Mouse (Mus musculus) G1E-ER4 (cell line): ENCODE measurements around the gene Fbxo28. TPM values are rescaled to one million over a fixed set of nuclear protein-coding genes. Genes with fewer than 3 reads are reported as not detected.

ENCODE experiments used
- GATA1 ChIP-seq: IDR thresholded peaks from one replicate; pipeline ENCODE4 v1.8.0; 2012; ENCODE audit warnings: low read length, inconsistent platforms
- polyA plus RNA-seq: library from polyadenylated mRNA; stranded (reverse); fragments of >175 nt; gene quantifications from 2 replicates; pipeline ENCODE4 v1.2.3, GENCODE M21; 2012

Gene Fbxo28
- polyA plus RNA-seq, 1 experiment: 54.8 TPM

DNA sequence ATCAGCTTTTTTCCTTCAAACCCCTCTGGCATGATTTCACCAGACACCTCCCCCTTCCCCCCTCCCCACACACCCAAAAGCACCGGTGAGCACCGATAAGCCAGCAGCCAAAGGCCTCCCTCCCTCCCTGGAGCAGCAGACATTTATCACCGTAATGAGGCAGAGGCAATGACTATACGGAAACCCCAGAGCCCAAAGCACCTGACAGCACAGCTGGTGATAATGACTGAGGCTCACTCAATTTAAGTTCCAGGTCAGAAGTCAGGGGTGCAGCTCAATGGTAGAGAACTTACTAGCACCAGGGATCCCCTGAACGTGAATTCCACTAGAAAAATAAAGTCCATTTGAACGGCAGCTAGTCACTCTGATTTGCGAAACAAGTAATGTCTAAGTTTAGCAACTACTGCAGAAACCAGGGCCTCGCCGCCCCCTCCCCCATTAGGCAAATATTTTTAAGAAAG lies 60.1 kb downstream of the Fbxo28 start:
- TF ChIP-seq GATA1: no peak

DNA sequence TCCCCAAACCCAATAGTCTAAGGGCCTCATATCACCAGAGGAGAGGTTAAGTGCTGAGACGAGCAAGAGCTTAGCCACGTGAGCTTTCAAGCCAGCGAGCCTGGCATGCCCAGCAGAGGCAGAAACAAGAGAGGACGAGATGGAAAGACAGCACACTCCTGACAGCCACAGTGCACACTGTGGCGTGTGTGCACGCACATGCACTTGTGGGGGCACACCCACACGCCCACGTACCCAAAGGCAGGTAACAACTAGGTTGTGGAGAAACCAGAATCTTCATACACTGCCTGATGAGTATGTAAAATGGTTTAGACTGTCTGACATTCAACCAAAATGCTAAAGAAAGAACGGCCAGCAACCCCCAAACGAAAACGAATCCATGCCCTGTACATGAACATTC lies 60.9 kb downstream of the Fbxo28 start:
- no peak for TF ChIP-seq GATA1

DNA sequence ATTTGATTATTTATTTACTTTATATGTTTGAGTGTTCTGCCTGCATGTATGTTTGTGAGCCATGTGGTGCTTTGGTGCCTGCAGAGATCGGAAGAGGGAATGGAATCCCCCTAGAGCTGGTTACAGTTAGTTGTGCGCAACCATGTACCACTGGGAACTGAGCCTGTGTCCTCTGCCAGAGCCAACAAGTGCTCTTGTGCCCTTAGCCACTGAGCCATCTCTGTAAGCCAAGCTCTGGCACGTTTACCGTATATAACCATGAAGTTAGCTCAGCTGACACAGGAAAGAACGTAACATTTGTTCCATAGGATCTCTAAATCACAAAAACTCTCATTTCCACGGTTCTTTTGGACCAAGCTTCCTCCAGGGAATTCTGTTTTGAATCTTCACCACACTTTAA lies 61.4 kb downstream of the Fbxo28 start:
- no peak for TF ChIP-seq GATA1

DNA sequence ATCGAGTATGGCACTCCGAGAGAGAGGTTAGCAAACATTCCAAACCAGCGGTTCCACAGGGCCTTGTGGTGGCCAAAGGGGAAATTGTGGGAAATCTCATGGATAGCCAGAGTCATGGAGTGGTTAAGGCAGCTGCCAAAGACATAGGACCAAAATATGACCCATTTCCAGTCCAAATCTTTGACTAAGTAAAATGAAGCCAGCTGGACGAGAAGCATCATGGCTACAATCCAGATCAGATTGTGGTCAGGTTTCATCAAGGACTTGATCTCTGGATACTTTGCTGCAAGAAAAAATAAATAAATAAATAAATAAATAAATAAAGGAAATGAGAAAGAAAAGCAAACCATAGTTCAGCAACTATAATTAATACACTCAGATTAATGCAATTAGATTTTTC lies 62.0 kb downstream of the Fbxo28 start:
- no peak for TF ChIP-seq GATA1

DNA sequence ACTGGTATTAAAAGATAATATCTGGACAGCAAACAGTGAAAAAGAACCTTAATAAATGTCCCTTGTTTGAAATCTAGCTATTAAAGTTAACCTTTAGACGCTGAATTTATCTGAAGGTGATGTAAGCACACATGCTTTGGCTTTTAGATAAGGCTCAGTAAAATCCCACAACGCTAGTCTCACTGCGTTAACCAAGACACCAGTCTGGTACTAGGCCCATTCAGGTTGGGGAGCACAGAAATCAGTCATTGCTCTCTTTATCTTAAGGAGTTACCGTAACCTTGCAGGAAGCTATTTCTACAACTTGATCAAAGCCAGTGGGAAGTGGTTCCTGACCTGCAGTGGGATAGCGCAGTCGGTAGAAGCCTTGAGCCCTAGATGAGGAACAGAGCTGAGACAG lies 66.3 kb downstream of the Fbxo28 start:
- TF ChIP-seq GATA1: no peak

DNA sequence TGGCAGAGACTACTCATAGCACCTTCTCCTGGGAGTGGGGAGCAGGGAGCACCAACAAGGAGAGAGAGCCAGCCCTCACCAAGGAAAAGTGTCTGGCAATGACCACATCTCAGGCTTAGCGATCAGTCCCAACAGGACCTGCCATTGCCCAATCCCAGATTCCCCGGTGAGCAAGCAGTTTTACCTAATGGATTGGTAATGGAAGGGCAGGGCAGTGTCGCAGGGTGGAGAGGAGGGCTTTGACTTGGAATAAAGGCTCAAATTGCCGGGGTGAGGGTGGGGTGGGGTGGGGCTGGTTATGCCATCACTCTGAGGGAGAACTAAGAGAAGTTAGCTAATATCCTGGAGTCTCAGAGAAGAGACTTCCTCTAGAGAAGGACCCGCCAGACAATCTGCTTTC lies 69.8 kb downstream of the Fbxo28 start:
- no peak for TF ChIP-seq GATA1

DNA sequence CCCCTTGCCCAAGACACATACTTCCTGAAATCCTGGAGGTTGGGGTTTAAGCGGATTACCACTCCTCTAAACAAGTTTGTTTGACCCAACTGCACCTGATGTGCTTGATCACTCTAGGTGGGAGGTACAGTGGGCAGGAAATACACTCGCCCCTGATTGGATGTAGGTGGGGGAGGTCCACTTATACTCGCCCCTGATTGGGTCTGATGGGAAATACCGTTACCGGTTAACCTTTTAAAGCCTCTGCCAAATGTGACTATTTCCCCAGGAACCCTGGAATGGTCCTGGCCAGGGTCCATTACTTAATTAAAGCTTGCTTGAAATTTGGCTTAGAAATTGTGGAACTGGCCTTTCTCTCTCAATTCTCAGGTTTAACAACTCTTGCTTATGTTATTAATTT lies 70.3 kb downstream of the Fbxo28 start:
- no peak for TF ChIP-seq GATA1

DNA sequence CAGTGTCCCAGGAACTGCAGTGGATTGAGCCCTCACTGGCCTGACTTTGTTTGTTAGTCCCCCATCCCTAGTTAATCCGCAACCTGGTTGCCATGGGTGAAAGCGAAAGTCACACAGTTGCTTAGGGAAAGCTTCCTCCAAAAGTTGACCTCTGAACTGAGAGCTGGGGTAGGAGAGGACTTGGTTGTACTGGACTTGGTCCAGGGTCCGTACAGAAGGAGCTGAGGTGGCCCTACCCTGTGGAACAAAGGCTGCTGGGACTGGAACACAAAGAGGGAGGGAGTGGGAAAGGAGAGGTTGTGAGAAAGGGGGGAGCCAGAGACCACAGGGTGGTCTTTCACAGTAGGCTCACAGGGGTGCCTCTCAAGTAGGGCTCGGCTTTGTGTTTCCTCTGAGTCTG lies 73.1 kb downstream of the Fbxo28 start:
- no peak for TF ChIP-seq GATA1

DNA sequence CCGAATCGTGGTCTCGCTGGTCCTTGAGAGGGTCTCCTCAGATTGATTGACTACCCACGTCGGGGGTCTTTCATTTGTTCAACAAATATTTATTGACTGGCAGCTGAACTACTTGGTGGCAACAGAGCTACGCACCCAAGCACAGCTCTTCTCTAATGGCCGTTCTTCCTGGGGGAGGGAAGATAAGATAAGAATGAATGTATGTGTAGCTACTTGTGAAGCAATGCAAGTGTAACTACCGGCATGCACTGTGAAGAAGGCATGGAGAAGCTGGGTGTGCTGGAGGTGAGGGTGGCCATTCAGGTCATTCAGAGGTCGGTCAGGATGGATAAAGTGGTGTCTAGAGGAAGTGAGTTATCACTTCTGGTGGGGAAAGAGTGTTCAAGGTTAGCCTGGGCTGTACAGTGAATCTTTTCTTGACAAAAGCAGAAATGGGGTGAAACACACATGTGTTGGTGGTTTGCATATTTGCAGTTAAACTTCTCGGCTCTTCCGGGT lies 75.4 kb downstream of the Fbxo28 start:
- TF ChIP-seq GATA1: no peak

Other genes with a start within 250 kb of the Fbxo28 start
- 37.1 and 47.7 TPM in 2 replicates for gene Srp9, start 216.9 kb downstream of the Fbxo28 start, polyA plus RNA-seq
- gene Vmn1r1, start 177.1 kb downstream of the Fbxo28 start, polyA plus RNA-seq: 0.02 TPM in 1 of 2 replicates, not detected in the other
- 17.2 and 26.6 TPM in 2 replicates for gene Degs1, start 58.8 kb downstream of the Fbxo28 start, polyA plus RNA-seq
- gene Trp53bp2, start 67.5 kb upstream of the Fbxo28 start, polyA plus RNA-seq: 7.1 and 26.2 TPM in 2 replicates
- not detected in 2 replicates for gene Capn2, start 176.0 kb upstream of the Fbxo28 start, polyA plus RNA-seq
- not detected in 2 replicates for gene Capn8, start 223.4 kb upstream of the Fbxo28 start, polyA plus RNA-seq